Mouse (Mus musculus) heart, adult 18-20 months (tissue): ENCODE measurements around the gene Sntg2. TPM values are rescaled to one million over a fixed set of nuclear protein-coding genes. Genes with fewer than 3 reads are reported as not detected.

ENCODE experiments used
- DNase-seq, 2 experiments: peaks; one replicate each; pipeline ENCODE4 v3.0.0; 2021 to 2022; ENCODE audit warnings: mixed read lengths in 1 of 2
- long read RNA-seq, 2 experiments: library from polyadenylated mRNA; stranded (forward); transcript quantifications; one replicate each; pipeline ENCODE4 v2.0.0; 2021
- total RNA-seq, 2 experiments: library from RNA; stranded (reverse); gene quantifications; 2 replicates each; pipeline ENCODE4 v1.2.3; 2021

The Sntg2 gene
- total RNA-seq: under 1 TPM; 0.41 to 0.45 TPM
- long read RNA-seq, experiment 1: 0 reads
- long read RNA-seq, experiment 2, partial matches to known transcripts: 1 of 1 reads
- long read RNA-seq, experiment 2, other reads (novel, unspliced or antisense): 0 of 1 reads

- DNase-seq: peak; percentile 75 to 79
These were observed at the start of gene Sntg2 for GRCm38 (mm10) chr12:30372933-30373501. TSS of gene Sntg2 (minus strand) at chr12:30373375.

DNA sequence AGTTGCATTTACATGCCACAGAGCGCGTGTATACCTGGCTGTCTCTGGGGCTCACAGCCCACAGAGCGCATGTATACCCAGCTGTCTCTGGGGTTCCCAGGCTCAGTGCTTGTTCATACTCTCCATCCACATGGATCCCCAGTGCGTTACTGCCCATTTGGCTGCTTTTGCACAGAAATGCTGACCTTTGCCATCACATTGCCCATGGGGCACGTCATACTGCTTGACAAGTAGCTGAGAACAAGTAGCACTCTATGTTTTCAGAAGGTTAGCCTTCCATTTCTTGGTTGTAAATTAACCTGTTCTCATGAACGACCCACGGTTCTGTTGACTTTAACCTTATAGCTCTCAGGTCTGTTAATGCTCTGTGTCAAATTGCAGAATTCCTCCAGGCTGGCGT is 43.4 kb upstream of the Sntg2 start:
- no peak for DNase-seq

- DNase-seq: no peak
These were observed 42.8 kb upstream of the Sntg2 start for GRCm38 (mm10) chr12:30415981-30416380.

GRCm38 (mm10) chr12:30402651-30403050 is 29.5 kb upstream of the Sntg2 start:
- DNase-seq: peak; percentile 5 to 38

GRCm38 (mm10) chr12:30400531-30400930 is 27.4 kb upstream of the Sntg2 start:
- no peak for DNase-seq

GRCm38 (mm10) chr12:30400114-30400513 is 26.9 kb upstream of the Sntg2 start:
- DNase-seq: no peak

- DNase-seq: peak; percentile 9 to 15
These were observed 882 bp downstream of the Sntg2 start for GRCm38 (mm10) chr12:30372293-30372692.

DNA sequence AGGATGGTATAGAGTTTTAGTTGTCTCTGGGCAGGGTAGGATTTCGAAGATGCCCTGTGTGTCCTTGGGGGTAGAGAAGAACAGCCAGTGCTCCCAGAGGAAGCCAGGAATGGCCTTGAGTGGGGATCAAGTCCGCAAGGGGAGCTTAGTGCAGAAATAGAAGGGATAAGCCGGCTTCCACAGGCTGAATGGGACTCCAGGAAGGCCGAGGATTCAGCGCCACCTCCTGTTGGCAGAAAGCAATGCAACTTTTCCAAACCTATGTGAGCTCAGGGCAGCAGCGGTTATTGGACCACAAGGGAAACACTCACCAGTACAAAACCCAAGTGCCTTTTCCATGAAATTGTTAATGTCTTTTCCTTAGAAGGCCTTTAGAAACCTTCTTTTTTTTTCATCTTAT is 3.4 kb downstream of the Sntg2 start:
- peak; percentile 76 to 88 for DNase-seq

DNA sequence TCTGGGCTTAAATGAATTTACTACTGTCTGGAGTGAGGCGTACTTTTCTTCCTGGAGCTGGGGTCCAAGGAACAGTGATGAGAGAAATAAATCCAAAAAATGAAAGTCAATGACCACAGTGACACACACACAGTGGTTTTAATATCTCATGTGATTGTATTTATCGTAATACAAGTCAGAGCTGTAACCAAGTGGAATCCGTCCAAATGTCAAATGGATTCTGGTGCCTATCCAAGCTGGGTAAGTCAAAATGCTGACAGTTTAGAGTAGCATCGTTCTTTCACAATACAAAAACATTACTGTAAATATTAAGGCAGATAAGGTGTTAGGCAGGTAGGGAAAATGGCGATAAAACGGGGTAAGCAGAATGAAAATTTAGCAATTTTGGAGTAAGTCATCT is 4.0 kb downstream of the Sntg2 start:
- no peak for DNase-seq

- DNase-seq: no peak
These were observed 10.9 kb downstream of the Sntg2 start for GRCm38 (mm10) chr12:30362306-30362705.

DNA sequence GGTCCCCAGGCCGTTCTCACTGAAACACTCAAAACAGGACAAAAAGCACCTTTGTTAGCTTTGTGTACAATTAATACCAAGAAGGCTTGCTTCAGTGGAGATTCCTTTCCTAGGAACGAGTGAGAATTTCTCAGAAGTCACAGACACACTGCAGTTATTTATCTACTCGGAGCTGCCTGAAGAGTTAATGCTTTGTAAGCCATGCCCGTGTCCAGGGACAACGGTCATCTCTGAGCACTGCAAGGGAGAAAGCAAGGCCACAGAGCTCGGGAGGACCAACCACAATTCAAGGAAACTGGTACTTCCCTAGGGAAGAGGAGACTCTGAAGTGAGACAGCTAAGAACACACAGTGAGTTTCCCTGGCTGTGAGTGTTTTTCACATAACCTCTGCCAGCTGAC is 15.5 kb downstream of the Sntg2 start:
- no peak for DNase-seq

DNA sequence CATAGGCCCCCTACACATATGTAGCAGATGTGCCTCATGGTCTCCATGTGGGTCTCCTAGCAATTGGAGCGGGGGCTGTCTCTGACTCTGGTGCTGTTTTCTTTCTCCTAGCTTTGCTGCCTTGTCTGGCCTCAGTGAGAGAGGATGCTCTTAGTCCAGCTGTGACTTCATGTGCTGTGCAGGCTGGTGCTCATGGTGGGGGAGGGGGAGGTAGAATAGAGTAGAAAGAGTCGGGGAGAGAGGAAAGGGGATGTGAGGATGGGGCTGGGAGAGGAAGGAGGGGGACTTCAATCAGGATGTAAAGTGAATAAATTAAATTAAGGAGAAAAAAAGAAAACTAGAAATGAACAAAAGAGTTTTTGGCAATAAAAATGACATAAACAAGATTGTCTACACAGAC is 20.8 kb downstream of the Sntg2 start:
- DNase-seq: no peak

GRCm38 (mm10) chr12:30348036-30348435 is 25.1 kb downstream of the Sntg2 start:
- no peak for DNase-seq

DNA sequence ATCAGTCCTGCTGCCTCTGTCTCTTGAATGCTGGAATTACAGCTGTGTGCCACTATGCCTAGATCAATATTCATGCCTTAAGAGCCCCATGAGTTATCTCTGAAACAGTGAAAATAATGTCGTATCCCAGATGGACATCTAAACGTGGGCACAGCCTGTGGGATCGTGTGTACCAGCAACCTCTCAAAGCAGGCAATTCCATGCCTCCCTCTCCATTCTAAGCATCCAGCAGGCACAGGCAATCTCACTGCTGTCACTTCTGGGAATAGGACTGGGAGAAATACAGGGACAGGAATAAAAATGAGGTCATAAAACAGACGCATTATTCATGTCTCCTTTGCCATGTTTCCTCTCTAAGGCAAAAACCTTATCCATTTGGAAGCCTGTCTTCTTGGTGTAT is 25.9 kb downstream of the Sntg2 start:
- no peak for DNase-seq

GRCm38 (mm10) chr12:30344806-30345205 is 28.4 kb downstream of the Sntg2 start:
- DNase-seq: peak in 1 of 2 experiments; percentile 4

- DNase-seq: no peak
These were observed 36.9 kb downstream of the Sntg2 start for GRCm38 (mm10) chr12:30336301-30336700.

GRCm38 (mm10) chr12:30334502-30334901 is 38.7 kb downstream of the Sntg2 start:
- DNase-seq: no peak

- DNase-seq: no peak
These were observed 55.2 kb downstream of the Sntg2 start for GRCm38 (mm10) chr12:30317971-30318370.

GRCm38 (mm10) chr12:30313021-30313420 is 60.2 kb downstream of the Sntg2 start:
- DNase-seq: no peak

DNA sequence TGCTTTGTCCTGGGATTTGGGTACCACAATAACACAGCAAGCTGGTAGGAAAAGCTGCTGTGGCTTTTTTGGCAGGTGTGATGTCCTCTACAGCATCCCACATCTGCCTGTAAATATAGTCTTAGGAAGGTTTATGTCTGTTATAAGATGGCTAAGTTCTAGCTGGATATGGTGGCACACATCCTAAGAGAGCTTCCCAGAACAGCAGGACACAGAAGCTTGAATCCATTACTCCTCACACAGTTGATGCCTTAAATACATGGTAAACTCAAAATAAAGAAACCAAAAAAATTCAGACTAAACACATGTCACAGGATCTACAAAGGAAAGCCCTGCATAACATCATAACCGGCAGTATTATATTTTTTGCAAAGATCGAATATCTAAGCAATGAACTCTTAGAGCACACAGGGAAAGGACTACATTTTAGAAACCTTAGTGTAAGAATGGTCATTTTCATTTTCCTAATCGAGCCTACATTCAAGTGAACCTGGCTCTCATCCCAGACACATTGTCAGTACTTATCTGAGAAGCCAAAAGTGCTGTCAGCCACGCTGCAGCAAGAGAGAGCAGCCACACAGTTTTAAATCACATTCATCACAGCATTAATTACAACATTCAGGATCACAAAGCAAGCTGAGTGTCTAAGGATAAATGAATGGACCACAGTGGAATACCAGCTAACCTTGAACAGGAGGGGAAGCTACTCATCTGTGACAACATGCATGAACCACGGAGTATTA is 64.8 kb downstream of the Sntg2 start:
- DNase-seq: peak; percentile 30 to 42

- DNase-seq: no peak
These were observed 80.2 kb downstream of the Sntg2 start for GRCm38 (mm10) chr12:30292724-30293560.

- no peak for DNase-seq
These were observed 86.1 kb downstream of the Sntg2 start for GRCm38 (mm10) chr12:30286888-30287573.
